Mouse (Mus musculus) central nervous system, embryonic 11.5 days (tissue): ENCODE results near the gene Helz2. TPM values are rescaled to one million over a fixed set of nuclear protein-coding genes. Genes with fewer than 3 reads are reported as not detected.

Experiments used
- polyA plus RNA-seq: library from polyadenylated mRNA; depleted of rRNA; stranded (reverse); fragments of >200 nt; gene quantifications from 2 replicates; pipeline ENCODE4 v1.2.3, GENCODE M21; 2012; rRNA removed

Gene Helz2
- polyA plus RNA-seq, result 1.7 and 2.9 TPM in 2 replicates

GRCm38 (mm10) chr2:181241602-181242313, at the start of gene Helz2:
Helz2 (minus strand) TSS chr2:181242027.

GRCm38 (mm10) chr2:181287958-181288350, 46.1 kb upstream of the Helz2 start, which contains the start of gene Gmeb2:
Gmeb2 (minus strand) TSS chr2:181288035.

GRCm38 (mm10) chr2:181219538-181220216, 22.1 kb downstream of the Helz2 start, which contains the start of gene Fndc11:
Fndc11 (plus strand) TSS chr2:181220013.

GRCm38 (mm10) chr2:181213021-181213445, 28.8 kb downstream of the Helz2 start, which contains the start of gene Srms:
Srms (minus strand) TSS chr2:181213185.

GRCm38 (mm10) chr2:181202422-181202821, 39.4 kb downstream of the Helz2 start, which contains the start of gene Ptk6:
Ptk6 (minus strand) TSS chr2:181202789.

GRCm38 (mm10) chr2:181187121-181188000, 54.5 kb downstream of the Helz2 start, which contains the start of gene Ppdpf:
Ppdpf (plus strand) TSS chr2:181187247.

Other genes starting within 250 kb of the Helz2 start
- 10.2 and 12.9 TPM in 2 replicates for gene Chrna4, start 198.5 kb downstream of the Helz2 start, polyA plus RNA-seq
- 19.1 and 19.2 TPM in 2 replicates for gene Kcnq2, start 106.7 kb downstream of the Helz2 start, polyA plus RNA-seq
- gene Eef1a2, start 85.0 kb downstream of the Helz2 start, polyA plus RNA-seq, result 6.3 and 8.5 TPM in 2 replicates
- 169 and 247 TPM in 2 replicates for gene Ppdpf, start 54.8 kb downstream of the Helz2 start, polyA plus RNA-seq
- gene Ptk6, start 39.2 kb downstream of the Helz2 start, polyA plus RNA-seq, result 0.02 TPM in 1 of 2 replicates, not detected in the other
- 0.05 and 0.17 TPM in 2 replicates for gene Srms, start 28.8 kb downstream of the Helz2 start, polyA plus RNA-seq
- 0.13 and 0.20 TPM in 2 replicates for gene Fndc11, start 22.0 kb downstream of the Helz2 start, polyA plus RNA-seq
- gene Gmeb2, start 46.0 kb upstream of the Helz2 start, polyA plus RNA-seq, result 21.5 and 33.3 TPM in 2 replicates
- gene Stmn3, start 72.5 kb upstream of the Helz2 start, polyA plus RNA-seq, result 166 and 354 TPM in 2 replicates
- gene Rtel1, start 77.7 kb upstream of the Helz2 start, polyA plus RNA-seq, result 98.4 and 116 TPM in 2 replicates
- 63.2 and 85.0 TPM in 2 replicates for gene Zgpat, start 122.9 kb upstream of the Helz2 start, polyA plus RNA-seq
- gene Arfrp1, start 123.4 kb upstream of the Helz2 start, polyA plus RNA-seq, result 86.3 and 95.1 TPM in 2 replicates
- gene Lime1, start 138.1 kb upstream of the Helz2 start, polyA plus RNA-seq, result 38.4 and 60.0 TPM in 2 replicates
- gene Zbtb46, start 217.4 kb upstream of the Helz2 start, polyA plus RNA-seq, result 11.8 and 16.4 TPM in 2 replicates